Mouse (Mus musculus) heart, adult 2 months (tissue): ENCODE data around the gene Cdk5r1. TPM values are rescaled to one million over a fixed set of nuclear protein-coding genes. Genes with fewer than 3 reads are reported as not detected.

Source experiments
- DNase-seq, 2 experiments: peaks; one replicate each; pipeline ENCODE4 v3.0.0; 2021
- H3K27ac ChIP-seq: fragments of 200-600 bp; 2 replicates; pipeline ENCODE4 v1.8.1; 2022
- H3K27me3 ChIP-seq: fragments of 200-500 bp; 2 replicates; pipeline ENCODE4 v1.6.1; 2012; ENCODE audit warnings: mild to moderate bottlenecking, low read length, inconsistent platforms, mixed read lengths; ENCODE audit not compliant: control insufficient read depth, insufficient read depth
- H3K36me3 ChIP-seq: fragments of 200-500 bp; 2 replicates; pipeline ENCODE4 v1.6.1; 2012; ENCODE audit warnings: low read length, inconsistent platforms; ENCODE audit not compliant: control insufficient read depth, insufficient read depth
- H3K4me1 ChIP-seq: fragments of 200-500 bp; 2 replicates; pipeline ENCODE4 v1.6.1; 2011; ENCODE audit warnings: low read length; ENCODE audit not compliant: control insufficient read depth, insufficient read depth
- H3K4me3 ChIP-seq: fragments of 200-600 bp; 2 replicates; pipeline ENCODE4 v1.8.1; 2022
- H3K79me2 ChIP-seq: fragments of 200-500 bp; replicated peaks from 2 replicates; pipeline ENCODE4 v1.6.1; 2012; ENCODE audit warnings: mild to moderate bottlenecking, inconsistent platforms, low read length, moderate library complexity, mixed read lengths; ENCODE audit not compliant: control insufficient read depth, insufficient read depth
- H3K9ac ChIP-seq: fragments of 200-500 bp; 2 replicates; pipeline ENCODE4 v1.6.1; 2012; ENCODE audit warnings: low read depth, mild to moderate bottlenecking, control low read depth, inconsistent platforms, low read length, mixed read lengths
- CTCF ChIP-seq: fragments of 200-600 bp; IDR thresholded peaks from 2 replicates; pipeline ENCODE4 v1.8.1; 2022; ENCODE audit warnings: antibody characterized with exemption, mild to moderate bottlenecking, moderate library complexity
- EP300 ChIP-seq: fragments of 200-500 bp; IDR thresholded peaks from 2 replicates; pipeline ENCODE4 v1.6.1; 2011; ENCODE audit warnings: low read depth, low read length, control low read depth; ENCODE audit not compliant: insufficient read depth
- POLR2A ChIP-seq: fragments of 200-500 bp; IDR thresholded peaks from 2 replicates; pipeline ENCODE4 v1.6.1; 2011; ENCODE audit warnings: mild to moderate bottlenecking, low read depth, low read length, control low read depth; ENCODE audit not compliant: insufficient read depth
- WGBS: fragments of 180-500 bp; shearing (Covaris S2); methylation state at CpG from one replicate; pipeline ENCODE4 v1.1.7; 2018; 5-methylcytosine and 5-hydroxymethylcytosine counted together
- intact Hi-C: fragments of 180-260 bp; cut with DNase I; formaldehyde crosslinking; loops from one replicate; pipeline ENCODE4 v1.15.1; 2025
- polyA plus RNA-seq: library from polyadenylated mRNA; depleted of rRNA; stranded (reverse); fragments of >200 nt; gene quantifications from 2 replicates; pipeline ENCODE4 v1.2.3, GENCODE M21; 2012
- total RNA-seq, 2 experiments: library from RNA; stranded (reverse); gene quantifications; 2 replicates each; pipeline ENCODE4 v1.2.3; 2021

The Cdk5r1 gene
- total and polyA plus RNA-seq, 3 experiments = 0.61 to 2.3 (median 0.84) TPM

DNA sequence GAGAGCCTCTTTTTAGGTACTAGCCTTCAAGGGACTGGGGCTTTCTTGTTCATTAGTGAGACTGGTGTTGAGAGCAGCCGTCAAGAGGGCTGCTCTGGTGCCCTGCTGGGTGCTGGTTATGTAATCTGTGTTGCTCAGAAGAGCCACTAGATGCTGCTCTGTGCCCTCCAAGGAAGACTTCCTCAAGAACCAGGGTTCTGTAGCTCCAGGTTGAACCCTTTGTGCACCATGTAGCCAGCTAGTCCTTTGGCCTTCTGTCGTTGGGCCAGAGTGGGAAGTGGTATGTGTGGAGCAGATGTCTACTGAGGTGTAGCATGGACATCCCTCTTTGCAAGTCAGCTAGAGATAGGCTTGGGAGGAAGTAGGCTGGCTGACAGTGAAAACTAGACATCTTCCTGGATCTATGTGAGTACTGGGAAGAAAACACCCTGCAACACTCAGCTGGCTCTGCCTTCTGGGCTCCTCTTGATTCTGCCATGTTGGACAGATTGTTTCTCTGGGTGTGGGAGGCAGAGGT is 2.6 kb upstream of the Cdk5r1 start:
- H3K36me3 ChIP-seq = no peaks in the 10 kb centered on the region
- 38% methylated on average over 2 of the region's 2 CpGs for whole genome bisulfite sequencing
- H3K79me2 ChIP-seq = no peaks in the 10 kb centered on the region
- peaks cover 5% of the 10 kb centered on the region for H3K4me1 ChIP-seq
- TF ChIP-seq EP300 (no peak), CTCF (peak; percentile 50), POLR2A (no peak)
- intact Hi-C loops = no loop called here
- no peaks in the 10 kb centered on the region for H3K27me3 ChIP-seq
- H3K9ac ChIP-seq = no peak overlapping the region
- H3K4me3 ChIP-seq = no peak overlapping the region
- no peak for DNase-seq
- H3K27ac ChIP-seq = no peak overlapping the region

DNA sequence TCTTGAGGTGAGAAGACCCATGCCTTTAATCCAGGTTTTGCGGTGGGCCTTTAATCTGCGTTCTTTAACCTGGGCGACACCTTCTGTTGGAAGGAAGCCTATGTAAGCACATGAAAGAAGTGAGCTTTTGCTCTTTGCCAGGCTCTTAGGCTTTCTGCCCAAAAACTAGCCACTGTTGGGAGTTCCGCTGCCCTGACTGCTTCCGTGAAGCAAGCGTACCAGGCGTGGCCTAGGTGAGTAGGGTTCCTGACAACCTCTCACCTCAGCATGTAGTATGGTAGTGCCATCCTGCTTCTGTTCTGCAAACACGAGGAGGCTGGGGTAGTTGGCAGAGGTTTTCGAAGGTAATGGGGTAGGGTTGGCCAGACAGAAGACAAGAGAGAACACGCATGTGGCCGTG is 2.0 kb upstream of the Cdk5r1 start:
- no peak overlapping the region for H3K9ac ChIP-seq
- H3K27ac ChIP-seq = no peak overlapping the region
- intact Hi-C loops = loop anchor here (5.0 kb wide), 2 partner anchors 47 to 192 kb away; no protein-coding TSS in a partner anchor
- DNase-seq = no peak
- no peaks in the 10 kb centered on the region for H3K36me3 ChIP-seq
- TF ChIP-seq EP300 (no peak), POLR2A (no peak), CTCF (no peak)
- no peak overlapping the region for H3K4me3 ChIP-seq
- H3K27me3 ChIP-seq = no peaks in the 10 kb centered on the region
- no peaks in the 10 kb centered on the region for H3K79me2 ChIP-seq
- WGBS = 95% methylated on average over 11 of the region's 11 CpGs
- H3K4me1 ChIP-seq = peaks cover 5% of the 10 kb centered on the region

- H3K4me1 ChIP-seq = peaks cover 5% of the 10 kb centered on the region
- WGBS = 93% methylated on average over 9 of the region's 9 CpGs
- no peak overlapping the region for H3K27ac ChIP-seq
- H3K9ac ChIP-seq = no peak overlapping the region
- no peaks in the 10 kb centered on the region for H3K27me3 ChIP-seq
- H3K4me3 ChIP-seq = no peak overlapping the region
- intact Hi-C loops = loop anchor here (5.0 kb wide), 2 partner anchors 47 to 192 kb away; no protein-coding TSS in a partner anchor
- H3K79me2 ChIP-seq = no peaks in the 10 kb centered on the region
- no peak for DNase-seq
- TF ChIP-seq POLR2A = no peak
- no peak for TF ChIP-seq EP300
- TF ChIP-seq CTCF = no peak
- no peaks in the 10 kb centered on the region for H3K36me3 ChIP-seq
These were observed 1.3 kb upstream of the Cdk5r1 start for GRCm38 (mm10) chr11:80475544-80475943.

DNA sequence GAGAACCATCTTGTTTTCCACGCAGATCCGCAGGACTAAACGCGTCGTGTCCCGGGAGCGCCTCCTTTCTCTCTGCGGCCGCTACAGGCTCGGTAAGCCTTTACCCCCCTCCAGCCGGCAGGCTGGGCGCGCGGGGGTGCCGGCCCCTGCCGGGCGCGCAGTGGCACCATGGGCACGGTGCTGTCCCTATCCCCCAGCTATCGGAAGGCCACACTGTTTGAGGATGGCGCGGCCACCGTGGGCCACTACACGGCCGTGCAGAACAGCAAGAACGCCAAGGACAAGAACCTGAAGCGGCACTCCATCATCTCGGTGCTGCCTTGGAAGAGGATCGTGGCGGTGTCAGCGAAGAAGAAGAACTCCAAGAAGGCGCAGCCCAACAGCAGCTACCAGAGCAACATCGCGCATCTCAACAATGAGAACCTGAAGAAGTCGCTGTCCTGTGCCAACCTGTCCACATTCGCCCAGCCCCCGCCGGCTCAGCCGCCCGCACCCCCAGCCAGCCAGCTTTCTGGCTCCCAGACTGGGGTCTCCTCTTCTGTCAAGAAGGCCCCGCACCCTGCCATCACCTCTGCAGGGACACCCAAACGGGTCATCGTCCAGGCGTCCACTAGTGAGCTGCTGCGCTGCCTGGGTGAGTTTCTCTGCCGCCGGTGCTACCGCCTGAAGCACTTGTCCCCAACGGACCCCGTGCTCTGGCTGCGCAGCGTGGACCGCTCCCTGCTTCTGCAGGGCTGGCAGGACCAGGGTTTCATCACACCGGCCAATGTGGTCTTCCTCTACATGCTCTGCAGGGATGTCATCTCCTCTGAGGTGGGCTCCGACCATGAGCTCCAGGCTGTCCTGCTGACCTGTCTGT is 747 bp downstream of the Cdk5r1 start:
- intact Hi-C loops = loop anchor here (5.0 kb wide), 2 partner anchors 45 to 190 kb away; no protein-coding TSS in a partner anchor
- Histone ChIP-seq H3K4me1 (peaks cover 5% of the 10 kb centered on the region), H3K27me3 (no peaks in the 10 kb centered on the region), H3K27ac (peak overlapping the region; percentile 49; the same call in 1 of the 2 replicates), H3K9ac (peak overlapping the region; percentile 84), H3K36me3 (no peaks in the 10 kb centered on the region), H3K79me2 (no peaks in the 10 kb centered on the region), H3K4me3 (peak overlapping the region; percentile 60)
- TF ChIP-seq CTCF = no peak
- TF ChIP-seq EP300 = no peak
- TF ChIP-seq POLR2A = no peak
- peak in 1 of 2 experiments; percentile 50 for DNase-seq
- 19% methylated on average over 55 of the region's 55 CpGs for WGBS

- intact Hi-C loops = loop anchor here (5.0 kb wide), 2 partner anchors 43 to 188 kb away; no protein-coding TSS in a partner anchor
- Histone ChIP-seq H3K4me1 (peaks cover 5% of the 10 kb centered on the region), H3K36me3 (no peaks in the 10 kb centered on the region), H3K4me3 (no peak overlapping the region), H3K79me2 (no peaks in the 10 kb centered on the region), H3K27me3 (no peaks in the 10 kb centered on the region), H3K27ac (no peak overlapping the region), H3K9ac (no peak overlapping the region)
- no peak for DNase-seq
- TF ChIP-seq POLR2A = no peak
- WGBS = 79% methylated on average over 14 of the region's 14 CpGs
These were observed 2.0 kb downstream of the Cdk5r1 start for GRCm38 (mm10) chr11:80478694-80479412.

DNA sequence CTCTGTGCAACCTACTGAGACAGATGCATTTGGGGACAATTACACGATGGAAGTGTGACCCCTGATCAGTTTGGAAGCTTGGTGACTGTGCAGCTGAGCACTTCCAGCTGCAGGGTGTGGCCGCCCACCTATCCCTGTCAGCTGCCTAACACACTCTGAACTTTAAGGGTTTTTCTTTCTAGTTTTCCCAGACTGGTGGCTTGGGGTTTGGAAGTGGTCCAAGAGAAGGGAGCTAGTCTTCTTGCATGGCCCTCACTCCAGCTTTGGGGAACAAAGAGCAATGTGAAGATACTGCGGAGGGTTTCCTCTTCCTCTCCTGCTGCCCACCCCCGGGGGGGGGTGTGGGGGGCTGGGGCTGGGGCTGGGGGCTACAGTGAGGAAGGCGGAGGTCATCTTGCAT is 2.6 kb downstream of the Cdk5r1 start:
- Histone ChIP-seq H3K79me2 (no peaks in the 10 kb centered on the region), H3K27ac (no peak overlapping the region), H3K4me3 (no peak overlapping the region), H3K4me1 (peaks cover 5% of the 10 kb centered on the region), H3K36me3 (no peaks in the 10 kb centered on the region), H3K9ac (no peak overlapping the region), H3K27me3 (no peaks in the 10 kb centered on the region)
- DNase-seq = no peak
- intact Hi-C loops = loop anchor here (5.0 kb wide), 2 partner anchors 43 to 188 kb away; no protein-coding TSS in a partner anchor
- TF ChIP-seq EP300 = no peak
- no peak for TF ChIP-seq CTCF
- no peak for TF ChIP-seq POLR2A
- WGBS = 65% methylated on average over 5 of the region's 5 CpGs
